Mouse (Mus musculus): ENCODE data around the gene Pgm1. TPM values are rescaled to one million over a fixed set of nuclear protein-coding genes. Genes with fewer than 3 reads are reported as not detected.

Pgm1 gene
- polyA plus RNA-seq, 1 experiment from 2014 or later = 271 TPM

GRCm38 (mm10) chr4:99944606-99945005, 15.4 kb downstream of the Pgm1 start:
- ATAC-seq (ENCODE audit: insufficient number of reproducible peaks, insufficient read depth, low FRiP score, low read depth) = no peak
- no peak overlapping the region for H3K9ac ChIP-seq (ENCODE audit: low read length)
- H3K27ac ChIP-seq (replicated peaks in 1 of 2; ENCODE audit: control insufficient read depth in 1 of 2, insufficient read depth in 1 of 2, low read depth in 2 of 2, low read length in 2 of 2) = no peak overlapping the region
- no peak overlapping the region for H3K4me2 ChIP-seq (ENCODE audit: low read length)
- no peaks in the 10 kb centered on the region for H3K9me3 ChIP-seq (ENCODE audit: control insufficient read depth, low read length)
- H3K27me3 ChIP-seq (ENCODE audit: control insufficient read depth, insufficient read depth, low read length) = no peaks in the 10 kb centered on the region
- H3K36me3 ChIP-seq (ENCODE audit: control insufficient read depth, insufficient read depth, low read length) = no peaks in the 10 kb centered on the region; the same call in 1 of the 2 replicates
- H3K4me1 ChIP-seq (ENCODE audit: control insufficient read depth in 2 of 2, insufficient read depth in 2 of 2, low read length in 2 of 2) = peaks cover 8 to 25% of the 10 kb centered on the region in 2 experiments
- H3K4me3 ChIP-seq (ENCODE audit: control insufficient read depth in 1 of 2, insufficient read depth in 1 of 2, low read depth in 1 of 2, low read length in 2 of 2) = no peak overlapping the region
- 79% methylated on average over 2 of the region's 2 CpGs for WGBS

- no peak for ATAC-seq (ENCODE audit: insufficient number of reproducible peaks, insufficient read depth, low FRiP score, low read depth)
- no peak overlapping the region for H3K9ac ChIP-seq (ENCODE audit: low read length)
These were observed 15.8 kb downstream of the Pgm1 start for GRCm38 (mm10) chr4:99945011-99945410.

DNA sequence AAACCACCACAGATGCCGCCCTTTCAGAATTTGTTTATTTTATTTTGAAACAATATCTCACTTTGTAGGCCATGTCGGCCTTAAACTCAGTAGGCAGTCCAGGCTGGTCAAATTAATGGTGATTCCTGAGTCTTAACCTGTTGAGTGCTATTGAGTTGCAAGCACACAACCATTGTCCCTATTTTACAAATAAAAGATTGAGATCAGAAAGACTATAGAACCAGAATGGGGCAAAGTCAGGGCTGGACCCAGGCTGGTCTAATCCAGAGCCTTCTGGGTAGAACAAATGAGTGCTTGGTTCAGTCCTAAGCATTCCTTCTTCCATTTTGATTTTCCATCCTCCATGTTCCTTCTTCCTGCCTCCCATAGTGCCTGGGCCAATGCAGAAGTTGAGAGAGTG, 17.3 kb downstream of the Pgm1 start:
- ATAC-seq (ENCODE audit: insufficient number of reproducible peaks, insufficient read depth, low FRiP score, low read depth) = no peak
- no peak overlapping the region for H3K4me2 ChIP-seq (ENCODE audit: low read length)
- H3K36me3 ChIP-seq (ENCODE audit: control insufficient read depth, insufficient read depth, low read length) = peaks cover 1% of the 10 kb centered on the region; the same call in 1 of the 2 replicates
- peaks cover 5 to 10% of the 10 kb centered on the region in 2 experiments; a peak in 3 of 4 replicates for H3K4me1 ChIP-seq (ENCODE audit: control insufficient read depth in 2 of 2, insufficient read depth in 2 of 2, low read length in 2 of 2)
- WGBS = 92% methylated on average over 2 of the region's 2 CpGs
- no peak overlapping the region for H3K27ac ChIP-seq (replicated peaks in 1 of 2; ENCODE audit: control insufficient read depth in 1 of 2, insufficient read depth in 1 of 2, low read depth in 2 of 2, low read length in 2 of 2)
- H3K9ac ChIP-seq (ENCODE audit: low read length) = no peak overlapping the region
- H3K4me3 ChIP-seq (ENCODE audit: control insufficient read depth in 1 of 2, insufficient read depth in 1 of 2, low read depth in 1 of 2, low read length in 2 of 2) = no peak overlapping the region
- no peaks in the 10 kb centered on the region for H3K27me3 ChIP-seq (ENCODE audit: control insufficient read depth, insufficient read depth, low read length)
- no peaks in the 10 kb centered on the region for H3K9me3 ChIP-seq (ENCODE audit: control insufficient read depth, low read length)

More at GRCm38 (mm10) chr4:99945011-99945410, 15.8 kb downstream of the Pgm1 start:
- whole genome bisulfite sequencing = 85% methylated on average over 7 of the region's 7 CpGs
- no peaks in the 10 kb centered on the region for H3K9me3 ChIP-seq (ENCODE audit: control insufficient read depth, low read length)
- no peak overlapping the region for H3K4me3 ChIP-seq (ENCODE audit: control insufficient read depth in 1 of 2, insufficient read depth in 1 of 2, low read depth in 1 of 2, low read length in 2 of 2)
- H3K4me1 ChIP-seq (ENCODE audit: control insufficient read depth in 2 of 2, insufficient read depth in 2 of 2, low read length in 2 of 2) = peaks cover 7 to 21% of the 10 kb centered on the region in 2 experiments
- no peaks in the 10 kb centered on the region; the same call in 1 of the 2 replicates for H3K36me3 ChIP-seq (ENCODE audit: control insufficient read depth, insufficient read depth, low read length)
- no peak overlapping the region for H3K4me2 ChIP-seq (ENCODE audit: low read length)
- H3K27ac ChIP-seq (replicated peaks in 1 of 2; ENCODE audit: control insufficient read depth in 1 of 2, insufficient read depth in 1 of 2, low read depth in 2 of 2, low read length in 2 of 2) = no peak overlapping the region
- H3K27me3 ChIP-seq (ENCODE audit: control insufficient read depth, insufficient read depth, low read length) = no peaks in the 10 kb centered on the region

DNA sequence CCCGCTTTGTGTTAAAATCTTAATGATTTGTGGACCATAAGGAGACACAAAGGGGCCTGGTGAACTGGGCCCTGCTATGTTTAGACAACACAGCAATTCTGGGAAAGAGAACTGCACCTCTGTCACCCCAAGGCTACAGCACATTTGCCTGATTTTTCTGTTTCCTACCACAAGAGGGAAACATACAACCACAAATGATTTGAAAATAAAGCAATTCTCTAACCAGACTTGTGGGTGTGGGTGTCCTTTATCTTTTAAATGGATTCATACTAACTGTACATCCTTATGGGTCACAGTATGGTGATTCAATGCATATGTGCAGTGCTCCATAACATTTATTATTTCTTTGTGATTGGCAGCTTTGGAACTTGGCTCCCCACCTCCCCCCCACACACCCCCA, 18.0 kb downstream of the Pgm1 start:
- peaks cover 2 to 4% of the 10 kb centered on the region in 2 experiments; a peak in 2 of 4 replicates for H3K4me1 ChIP-seq (ENCODE audit: control insufficient read depth in 2 of 2, insufficient read depth in 2 of 2, low read length in 2 of 2)
- no peaks in the 10 kb centered on the region for H3K27me3 ChIP-seq (ENCODE audit: control insufficient read depth, insufficient read depth, low read length)
- H3K36me3 ChIP-seq (ENCODE audit: control insufficient read depth, insufficient read depth, low read length) = peaks cover 5% of the 10 kb centered on the region; the same call in 1 of the 2 replicates
- H3K9me3 ChIP-seq (ENCODE audit: control insufficient read depth, low read length) = no peaks in the 10 kb centered on the region
- no peak overlapping the region for H3K9ac ChIP-seq (ENCODE audit: low read length)
- H3K4me2 ChIP-seq (ENCODE audit: low read length) = no peak overlapping the region
- no peak for ATAC-seq (ENCODE audit: insufficient number of reproducible peaks, insufficient read depth, low FRiP score, low read depth)
- no peak overlapping the region for H3K27ac ChIP-seq (replicated peaks in 1 of 2; ENCODE audit: control insufficient read depth in 1 of 2, insufficient read depth in 1 of 2, low read depth in 2 of 2, low read length in 2 of 2)
- H3K4me3 ChIP-seq (ENCODE audit: control insufficient read depth in 1 of 2, insufficient read depth in 1 of 2, low read depth in 1 of 2, low read length in 2 of 2) = no peak overlapping the region
- 67% methylated on average over 1 of the region's 1 CpGs for WGBS

- H3K9me3 ChIP-seq (ENCODE audit: control insufficient read depth, low read length) = no peaks in the 10 kb centered on the region
- H3K4me3 ChIP-seq (ENCODE audit: control insufficient read depth in 1 of 2, insufficient read depth in 1 of 2, low read depth in 1 of 2, low read length in 2 of 2) = no peak overlapping the region
- H3K27me3 ChIP-seq (ENCODE audit: control insufficient read depth, insufficient read depth, low read length) = no peaks in the 10 kb centered on the region
- peaks cover 5% of the 10 kb centered on the region; the same call in 1 of the 2 replicates for H3K36me3 ChIP-seq (ENCODE audit: control insufficient read depth, insufficient read depth, low read length)
- ATAC-seq (ENCODE audit: insufficient number of reproducible peaks, insufficient read depth, low FRiP score, low read depth) = no peak
- no peak overlapping the region for H3K4me2 ChIP-seq (ENCODE audit: low read length)
- no peak overlapping the region for H3K27ac ChIP-seq (replicated peaks in 1 of 2; ENCODE audit: control insufficient read depth in 1 of 2, insufficient read depth in 1 of 2, low read depth in 2 of 2, low read length in 2 of 2)
- no peaks in the 10 kb centered on the region for H3K4me1 ChIP-seq (ENCODE audit: control insufficient read depth in 2 of 2, insufficient read depth in 2 of 2, low read length in 2 of 2)
- no peak overlapping the region for H3K9ac ChIP-seq (ENCODE audit: low read length)
- 82% methylated on average over 1 of the region's 1 CpGs for WGBS
These were observed 18.7 kb downstream of the Pgm1 start for GRCm38 (mm10) chr4:99947896-99948295.

- Histone ChIP-seq H3K9me3 (ENCODE audit: control insufficient read depth, low read length) (no peaks in the 10 kb centered on the region), H3K4me3 (ENCODE audit: control insufficient read depth in 1 of 2, insufficient read depth in 1 of 2, low read depth in 1 of 2, low read length in 2 of 2) (no peak overlapping the region), H3K9ac (ENCODE audit: low read length) (no peak overlapping the region), H3K27ac (replicated peaks in 1 of 2; ENCODE audit: control insufficient read depth in 1 of 2, insufficient read depth in 1 of 2, low read depth in 2 of 2, low read length in 2 of 2) (no peak overlapping the region), H3K36me3 (ENCODE audit: control insufficient read depth, insufficient read depth, low read length) (peaks cover 5% of the 10 kb centered on the region; the same call in 1 of the 2 replicates), H3K4me2 (ENCODE audit: low read length) (no peak overlapping the region), H3K4me1 (ENCODE audit: control insufficient read depth in 2 of 2, insufficient read depth in 2 of 2, low read length in 2 of 2) (peaks cover 2 to 15% of the 10 kb centered on the region in 2 experiments; a peak in 3 of 4 replicates), H3K27me3 (ENCODE audit: control insufficient read depth, insufficient read depth, low read length) (no peaks in the 10 kb centered on the region)
- 79% methylated on average over 2 of the region's 2 CpGs for WGBS
- ATAC-seq (ENCODE audit: insufficient number of reproducible peaks, insufficient read depth, low FRiP score, low read depth) = no peak
These were observed 24.7 kb downstream of the Pgm1 start for GRCm38 (mm10) chr4:99953904-99954303.

GRCm38 (mm10) chr4:99955396-99955795, 26.2 kb downstream of the Pgm1 start:
- Histone ChIP-seq H3K9ac (ENCODE audit: low read length) (no peak overlapping the region), H3K4me2 (ENCODE audit: low read length) (no peak overlapping the region), H3K4me1 (ENCODE audit: control insufficient read depth in 2 of 2, insufficient read depth in 2 of 2, low read length in 2 of 2) (peaks cover 8 to 25% of the 10 kb centered on the region in 2 experiments), H3K27ac (replicated peaks in 1 of 2; ENCODE audit: control insufficient read depth in 1 of 2, insufficient read depth in 1 of 2, low read depth in 2 of 2, low read length in 2 of 2) (no peak overlapping the region), H3K9me3 (ENCODE audit: control insufficient read depth, low read length) (no peaks in the 10 kb centered on the region), H3K36me3 (ENCODE audit: control insufficient read depth, insufficient read depth, low read length) (peaks cover 5% of the 10 kb centered on the region; the same call in 1 of the 2 replicates), H3K27me3 (ENCODE audit: control insufficient read depth, insufficient read depth, low read length) (no peaks in the 10 kb centered on the region), H3K4me3 (ENCODE audit: control insufficient read depth in 1 of 2, insufficient read depth in 1 of 2, low read depth in 1 of 2, low read length in 2 of 2) (no peak overlapping the region)
- no peak for ATAC-seq (ENCODE audit: insufficient number of reproducible peaks, insufficient read depth, low FRiP score, low read depth)
- 82% methylated on average over 10 of the region's 10 CpGs for WGBS

GRCm38 (mm10) chr4:99957186-99957585, 28.0 kb downstream of the Pgm1 start:
- WGBS = 88% methylated on average over 4 of the region's 4 CpGs
- no peak overlapping the region for H3K9ac ChIP-seq (ENCODE audit: low read length)
- peaks cover 8 to 25% of the 10 kb centered on the region in 2 experiments for H3K4me1 ChIP-seq (ENCODE audit: control insufficient read depth in 2 of 2, insufficient read depth in 2 of 2, low read length in 2 of 2)
- no peak for ATAC-seq (ENCODE audit: insufficient number of reproducible peaks, insufficient read depth, low FRiP score, low read depth)
- H3K4me2 ChIP-seq (ENCODE audit: low read length) = no peak overlapping the region
- H3K9me3 ChIP-seq (ENCODE audit: control insufficient read depth, low read length) = no peaks in the 10 kb centered on the region
- H3K27me3 ChIP-seq (ENCODE audit: control insufficient read depth, insufficient read depth, low read length) = no peaks in the 10 kb centered on the region
- peaks cover 6% of the 10 kb centered on the region for H3K36me3 ChIP-seq (ENCODE audit: control insufficient read depth, insufficient read depth, low read length)
- H3K27ac ChIP-seq (replicated peaks in 1 of 2; ENCODE audit: control insufficient read depth in 1 of 2, insufficient read depth in 1 of 2, low read depth in 2 of 2, low read length in 2 of 2) = no peak overlapping the region
- H3K4me3 ChIP-seq (ENCODE audit: control insufficient read depth in 1 of 2, insufficient read depth in 1 of 2, low read depth in 1 of 2, low read length in 2 of 2) = no peak overlapping the region

Data from heart, embryonic 14.5 days (tissue).